Mouse (Mus musculus) spleen, postnatal 10 days (tissue): ENCODE measurements at regions not wholly inside any gene's neighbourhood (a gene's known extent, or its start where the extent isn't known, plus 50 kb on each side); places are given as distances from the start of the nearest gene placed in this dataset.

Source experiments
- DNase-seq, 2 experiments: peaks; one replicate each; pipeline ENCODE4 v3.0.0; 2021 to 2022; ENCODE audit warnings: low spot score in 2 of 2

- DNase-seq = peak in 1 of 2 experiments; percentile 24
These were observed 431.3 kb upstream of the Reg3g start for GRCm38 (mm10) chr6:78899952-78900351.

DNA sequence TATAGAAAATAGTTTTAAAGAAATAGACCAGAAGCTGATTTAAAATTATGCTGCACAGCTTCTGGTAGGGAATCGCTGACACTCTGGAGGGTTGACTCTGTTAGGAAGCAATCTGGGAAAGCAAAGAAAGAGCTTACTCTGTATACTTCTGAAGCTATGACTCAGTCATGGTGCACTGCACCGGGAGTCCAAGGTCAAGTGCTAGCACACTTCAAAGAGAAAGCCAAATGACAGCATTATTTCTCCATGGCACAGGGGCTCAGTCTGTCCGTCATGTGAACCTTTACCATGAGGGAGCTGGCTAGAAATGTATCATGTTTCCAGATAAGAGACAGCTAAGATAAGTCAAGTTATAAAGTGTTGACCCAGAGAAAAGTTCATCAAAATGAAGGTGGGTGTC lies 424.1 kb upstream of the Reg3g start:
- DNase-seq = no peak

GRCm38 (mm10) chr6:78863031-78863430 lies 394.4 kb upstream of the Reg3g start:
- no peak for DNase-seq

DNA sequence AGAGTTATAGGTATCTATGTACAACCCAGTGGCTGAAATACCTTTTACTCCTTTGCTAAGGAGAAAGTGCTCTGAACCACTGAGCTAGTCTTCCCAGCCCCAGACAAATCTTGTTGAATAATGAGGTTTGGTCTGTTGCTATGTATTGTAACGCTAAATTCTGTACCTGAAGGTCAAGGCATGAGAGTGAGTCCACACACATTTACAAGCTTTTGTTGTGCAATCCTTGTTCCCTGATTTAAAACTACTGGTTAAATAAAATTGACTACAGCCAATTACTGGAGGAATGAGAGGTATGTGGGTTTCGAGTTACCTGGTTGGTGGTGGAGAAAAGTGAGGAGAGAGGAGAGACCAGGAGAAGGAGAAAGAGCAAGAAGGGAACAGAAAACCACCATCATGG lies 372.6 kb upstream of the Reg3g start:
- no peak for DNase-seq

DNA sequence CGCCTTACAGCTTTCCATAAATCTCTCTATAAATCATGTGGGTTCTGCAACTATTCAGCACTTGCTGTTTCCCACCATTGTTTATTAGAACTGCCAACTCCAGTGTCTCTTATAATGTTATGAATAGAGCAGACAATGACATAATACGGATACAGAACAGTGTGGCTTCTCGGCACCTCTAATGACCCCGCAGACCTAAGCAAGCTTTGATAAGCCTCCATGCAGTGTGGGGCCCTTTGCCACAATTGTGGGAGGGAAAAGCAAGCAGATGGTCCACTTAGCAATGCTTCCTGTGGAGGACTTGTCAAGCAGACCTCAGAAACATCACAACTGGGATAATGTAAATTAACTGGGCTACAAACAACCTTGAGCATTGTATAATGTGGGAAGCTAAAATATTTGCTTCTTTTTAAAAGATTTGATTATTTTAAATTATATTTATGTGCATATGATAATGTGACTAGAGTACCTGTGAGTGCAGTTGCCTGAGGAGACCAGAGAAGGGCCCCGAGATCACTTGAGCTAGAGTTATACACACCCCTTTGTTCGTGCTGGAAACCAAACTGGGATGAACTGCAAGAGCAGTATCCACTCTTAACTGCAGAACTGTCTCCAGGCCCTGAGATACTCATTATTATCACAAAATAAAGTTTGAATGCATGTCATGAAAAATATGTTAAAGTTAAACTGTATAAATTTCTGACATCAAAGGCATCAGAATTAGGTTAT lies 357.4 kb upstream of the Reg3g start:
- no peak for DNase-seq

GRCm38 (mm10) chr6:78821251-78821650 lies 352.6 kb upstream of the Reg3g start:
- DNase-seq = no peak

DNA sequence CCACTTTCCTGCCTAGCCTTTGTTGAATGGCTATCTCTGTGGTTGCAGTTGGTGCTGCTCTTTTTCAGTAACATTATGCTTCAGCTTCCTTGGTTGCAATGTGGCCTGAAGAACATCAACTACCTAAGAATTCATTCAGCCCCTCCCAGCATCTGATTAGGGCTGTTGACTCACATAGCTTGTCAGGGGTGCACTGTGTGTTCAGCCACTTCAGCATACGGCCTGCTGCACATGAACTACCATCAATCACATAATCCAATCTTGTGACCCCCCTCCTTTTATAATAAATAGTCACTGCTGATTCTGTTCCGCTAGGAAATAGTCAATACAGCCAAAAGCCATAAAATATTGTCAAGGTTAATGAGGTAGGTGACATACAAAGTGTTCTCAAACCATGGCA lies 328.3 kb upstream of the Reg3g start:
- no peak for DNase-seq

DNA sequence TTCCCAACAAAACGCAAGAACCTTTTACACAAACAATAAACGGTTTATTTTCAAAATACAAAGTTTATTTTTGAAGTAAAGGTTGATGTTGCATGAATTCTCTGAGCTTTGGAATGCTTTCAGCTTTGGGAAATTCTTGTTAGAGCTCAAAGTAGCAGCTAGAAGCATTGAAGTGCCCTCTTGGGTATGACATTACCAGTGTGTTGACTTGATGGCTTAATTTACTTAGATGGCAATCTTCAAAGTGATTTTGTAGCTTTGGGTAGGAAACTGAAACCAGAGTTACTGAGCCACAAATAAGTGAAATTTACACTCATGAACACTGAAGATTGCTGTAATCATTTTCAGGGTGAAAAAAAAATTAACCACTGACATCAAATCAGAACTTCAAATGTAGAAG lies 320.3 kb upstream of the Reg3g start:
- DNase-seq = no peak

DNA sequence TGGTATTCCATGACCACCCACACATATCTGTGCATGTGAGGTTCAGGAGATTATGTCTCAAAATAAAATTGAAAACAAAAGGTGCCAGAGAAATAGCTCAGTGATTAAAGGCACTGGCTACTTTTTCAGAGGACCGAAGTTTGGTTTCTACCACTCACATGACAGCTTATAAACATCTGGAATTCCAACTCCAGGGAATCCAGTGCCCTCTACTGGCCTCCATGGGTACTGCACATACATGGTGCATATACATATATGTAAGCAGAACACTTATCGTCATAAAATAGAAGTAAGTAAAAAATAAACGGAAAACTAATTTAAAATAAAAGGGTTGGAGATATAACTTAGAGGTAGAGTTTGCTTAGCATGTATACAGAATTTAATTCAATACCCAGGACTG lies 288.9 kb upstream of the Reg3g start:
- DNase-seq = no peak
